In the genomic region with DNA sequence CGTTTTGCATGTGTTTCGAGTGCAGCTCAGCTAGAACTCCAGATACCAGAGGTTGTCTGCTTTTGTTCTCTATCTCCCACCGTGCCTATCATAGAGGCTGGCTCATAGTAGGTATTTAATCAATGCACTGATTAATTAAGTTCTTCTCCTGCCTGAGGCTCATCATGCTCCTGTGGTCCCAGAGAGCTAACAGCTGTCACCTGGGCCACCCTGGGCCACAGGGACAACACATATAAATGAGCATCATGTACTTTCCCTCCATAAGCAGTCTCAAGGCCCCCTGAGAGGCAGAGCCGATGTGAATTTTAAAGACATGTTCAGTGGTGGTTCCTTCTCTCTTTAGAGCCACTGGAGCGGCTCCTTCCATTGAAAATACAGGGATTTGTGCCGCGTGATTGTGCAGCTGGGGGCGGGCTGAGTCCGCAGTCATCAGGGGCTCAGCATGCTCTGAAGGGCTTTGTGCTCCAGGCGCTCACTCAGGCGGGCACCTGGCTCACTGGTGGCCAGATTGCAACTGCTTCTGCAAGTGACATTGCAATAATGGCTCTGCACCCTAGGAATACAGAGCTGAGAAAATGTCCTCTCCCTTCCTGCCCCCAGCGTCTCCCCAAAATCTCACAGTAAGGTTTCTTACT, we compare ENCODE assay signal across 10 mouse cellular contexts.
A peak's percentile ranks its signal among the peaks of the same experiment; 100 is the strongest.
DNase-seq lines count a peak whose midpoint lies in the region; ATAC-seq lines count a peak whose summit lies in the region.
"Had no signal": no experiment of that assay in that cellular context is flagged by ENCODE, and none has a peak within 500 bp of the region (broad histone marks: within the 10 kb centered on the region; RNA-seq: fewer than 3 reads in every experiment).

No protein-coding gene starts in this region.

- H3K27me3 ChIP-seq in hindbrain, embryonic 11.5 days (ENCODE audit: control insufficient read depth, insufficient read depth, low read length), result no peaks in the 10 kb centered on the region
- H3K27me3 ChIP-seq in midbrain, embryonic 14.5 days (ENCODE audit: control insufficient read depth, insufficient read depth, low read length), result no peaks in the 10 kb centered on the region
- H3K27me3 ChIP-seq in heart, embryonic 12.5 days (replicated peaks), result 0 out of 2 replicates have a peak, but pooled peaks cover 3% of the 10 kb centered on the region

- no peaks in the 10 kb centered on the region for H3K36me3 ChIP-seq in hindbrain, embryonic 11.5 days (ENCODE audit: control insufficient read depth, insufficient read depth, low read length)
- no peaks in the 10 kb centered on the region for H3K36me3 ChIP-seq in midbrain, embryonic 14.5 days (ENCODE audit: control insufficient read depth, insufficient read depth, low read length)
- no peaks in the 10 kb centered on the region for H3K36me3 ChIP-seq in heart, embryonic 12.5 days

- H3K4me3 ChIP-seq in hindbrain, embryonic 11.5 days (ENCODE audit: low read depth, low read length), result no peak overlapping the region
- no peak overlapping the region for H3K4me3 ChIP-seq in midbrain, embryonic 14.5 days (replicated peaks; ENCODE audit: low read depth, low read length)
- no peak overlapping the region for H3K4me3 ChIP-seq in heart, embryonic 12.5 days

- H3K4me1 ChIP-seq in hindbrain, embryonic 11.5 days (replicated peaks; ENCODE audit: control insufficient read depth, insufficient read depth, low read length), result peaks cover 11% of the 10 kb centered on the region
- H3K4me1 ChIP-seq in midbrain, embryonic 14.5 days (ENCODE audit: control insufficient read depth, insufficient read depth, low read length), result peaks cover 23% of the 10 kb centered on the region
- H3K4me1 ChIP-seq in heart, embryonic 12.5 days (replicated peaks), result no peaks in the 10 kb centered on the region

- H3K9me3 ChIP-seq in hindbrain, embryonic 11.5 days (ENCODE audit: control insufficient read depth, low read length), result no peaks in the 10 kb centered on the region
- no peaks in the 10 kb centered on the region for H3K9me3 ChIP-seq in midbrain, embryonic 14.5 days (ENCODE audit: control insufficient read depth, low read length)
- no peaks in the 10 kb centered on the region for H3K9me3 ChIP-seq in heart, embryonic 12.5 days (replicated peaks)

- H3K4me2 ChIP-seq in hindbrain, embryonic 11.5 days (replicated peaks; ENCODE audit: low read depth, low read length), result no peak overlapping the region
- H3K4me2 ChIP-seq in midbrain, embryonic 14.5 days (ENCODE audit: low read length), result peak overlapping the region; percentile 35
- H3K4me2 ChIP-seq in heart, embryonic 12.5 days, result no peak overlapping the region

- H3K27ac ChIP-seq in hindbrain, embryonic 11.5 days (ENCODE audit: low read depth, low read length), result peak overlapping the region; percentile 56
- peak overlapping the region; percentile 83 for H3K27ac ChIP-seq in midbrain, embryonic 14.5 days (replicated peaks; ENCODE audit: low read depth, low read length)
- no peak overlapping the region for H3K27ac ChIP-seq in heart, embryonic 12.5 days (ENCODE audit: poor library complexity, severe bottlenecking)

- peak; percentile 89 for ATAC-seq in hindbrain, embryonic 11.5 days (ENCODE audit: low FRiP score)
- ATAC-seq in midbrain, embryonic 14.5 days (ENCODE audit: low FRiP score, low TSS enrichment), result peak; percentile 74
- no peak for ATAC-seq in heart, embryonic 12.5 days (ENCODE audit: insufficient number of reproducible peaks, low FRiP score)

- H3K9ac ChIP-seq in hindbrain, embryonic 11.5 days (ENCODE audit: low read depth, low read length), result no peak overlapping the region
- no peak overlapping the region for H3K9ac ChIP-seq in midbrain, embryonic 14.5 days (replicated peaks; ENCODE audit: low read length)
- H3K9ac ChIP-seq in heart, embryonic 12.5 days, result no peak overlapping the region

- WGBS in hindbrain, embryonic 11.5 days, result 18% methylated on average over 12 of the region's 12 CpGs
- WGBS in midbrain, embryonic 14.5 days, result 3% methylated on average over 12 of the region's 12 CpGs
- 59% methylated on average over 12 of the region's 12 CpGs for WGBS in heart, embryonic 12.5 days

- peak; percentile 4 for DNase-seq in adrenal gland, postnatal 14 days
- no peak for DNase-seq in adrenal gland, postnatal 36 days
- DNase-seq in brain, embryonic 18.5 days (ENCODE audit: low read depth, low spot score), result peak; percentile 28
- DNase-seq in hindbrain, embryonic 11.5 days (ENCODE audit: low spot score), result peak; percentile 68
- peak; percentile 77 for DNase-seq in midbrain, embryonic 14.5 days
- no peak for DNase-seq in thymus, postnatal 0 days (ENCODE audit: low spot score)
- DNase-seq in MN1 (ENCODE audit: low spot score), result no peak
- DNase-seq: lung, postnatal 36 days; thymus, postnatal 4 days had no signal

Comparison
In these comparisons a context has a peak if more than half of its experiments do, and no peak if none do; other contexts are left out.
1. DNase-seq: peak in adrenal gland, postnatal 14 days (single experiment), brain, embryonic 18.5 days (single experiment), hindbrain, embryonic 11.5 days (single experiment) and midbrain, embryonic 14.5 days (single experiment); none in adrenal gland, postnatal 36 days (0 of 2), thymus, postnatal 0 days (single experiment) and MN1 (single experiment).